Mouse (Mus musculus) right cerebral cortex, adult 18-20 months (tissue): ENCODE measurements at regions not wholly inside any gene's neighbourhood (a gene's known extent, or its start where the extent isn't known, plus 50 kb on each side); places are given as distances from the start of the nearest gene placed in this dataset.
"Not testable (repeated sequence)": the region's sequence is repeated elsewhere in the genome, so short reads cannot be mapped to it uniquely, and the experiment has no call there.

Experiments
- DNase-seq: peaks from one replicate; pipeline ENCODE4 v3.0.0; 2022; ENCODE audit warnings: mixed read lengths

DNA sequence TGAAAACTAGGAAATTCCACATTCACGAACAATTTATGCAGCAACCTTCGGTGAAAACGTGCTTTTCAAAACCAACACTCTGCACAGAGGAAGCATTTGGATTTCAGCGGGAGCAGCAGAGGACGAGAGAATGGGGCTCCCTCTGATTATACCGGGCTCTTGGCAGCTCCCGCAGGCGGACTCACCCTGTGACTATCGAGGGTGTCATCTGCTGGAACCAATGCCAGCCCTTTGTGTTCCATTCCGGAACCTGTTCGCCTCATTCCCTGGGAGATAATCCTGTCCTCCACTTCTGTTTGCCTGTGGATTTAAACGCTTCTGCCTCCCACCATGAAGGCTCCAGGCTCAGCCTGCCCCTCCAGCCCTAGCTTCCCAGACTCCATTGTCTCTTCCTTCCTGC lies 77.1 kb downstream of the Utp18 start:
- no peak for DNase-seq

DNA sequence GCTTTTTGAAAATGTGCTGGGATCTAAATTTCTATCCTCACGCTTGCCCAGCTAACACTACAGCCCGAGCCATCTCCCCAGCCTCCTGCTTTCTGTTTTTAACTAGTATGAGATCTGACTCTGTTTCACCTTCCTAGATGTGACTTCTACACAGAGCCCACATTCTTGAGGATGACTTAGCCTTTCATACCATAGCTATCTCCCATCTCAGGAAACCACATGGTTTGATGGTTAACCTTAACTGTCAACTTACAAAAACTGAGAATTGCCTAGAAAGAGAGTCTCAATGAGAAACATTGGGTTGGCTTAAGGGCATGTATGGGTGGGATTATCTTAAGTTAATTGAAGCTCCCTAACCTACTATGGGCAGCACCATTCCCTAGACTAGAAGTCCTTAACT lies 78.4 kb downstream of the Utp18 start:
- no peak for DNase-seq

DNA sequence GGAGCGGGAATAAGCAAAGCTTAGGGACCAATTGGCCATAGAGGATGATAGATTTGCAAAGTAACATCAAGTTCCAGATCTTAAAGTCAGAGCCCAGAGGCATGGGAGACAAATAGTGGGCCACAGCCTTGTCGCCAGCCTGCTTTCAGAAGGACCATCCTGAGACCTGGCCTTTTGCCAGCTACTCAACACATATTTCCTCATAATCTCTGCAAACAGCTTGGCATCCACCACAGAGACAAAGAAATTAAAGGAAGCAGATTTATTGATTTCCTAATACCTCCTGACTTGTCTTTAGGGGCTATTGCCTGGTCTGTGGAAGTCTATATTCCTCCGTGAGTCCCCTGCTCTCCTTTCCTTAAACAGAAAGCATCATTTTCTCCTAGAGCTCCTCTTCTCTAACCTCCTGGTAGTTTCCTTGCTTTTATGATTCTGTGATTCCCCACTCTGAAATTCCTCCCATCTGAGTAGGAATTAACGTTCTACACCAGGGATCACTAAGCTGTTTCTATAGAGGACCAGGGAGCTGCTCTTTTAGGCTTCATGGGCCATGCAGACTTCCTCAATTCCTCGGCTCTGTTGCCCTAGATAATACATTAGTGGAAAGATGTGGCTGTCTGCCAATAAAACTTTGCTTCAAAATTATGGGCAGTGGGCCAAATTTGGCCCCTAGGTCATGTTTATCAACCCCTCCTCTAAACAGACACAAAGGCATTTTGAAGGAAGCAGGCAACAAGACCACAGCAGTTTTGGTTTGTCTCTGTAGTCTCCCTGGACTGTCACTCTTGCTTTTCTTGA lies 114.2 kb downstream of the Utp18 start:
- no peak for DNase-seq

DNA sequence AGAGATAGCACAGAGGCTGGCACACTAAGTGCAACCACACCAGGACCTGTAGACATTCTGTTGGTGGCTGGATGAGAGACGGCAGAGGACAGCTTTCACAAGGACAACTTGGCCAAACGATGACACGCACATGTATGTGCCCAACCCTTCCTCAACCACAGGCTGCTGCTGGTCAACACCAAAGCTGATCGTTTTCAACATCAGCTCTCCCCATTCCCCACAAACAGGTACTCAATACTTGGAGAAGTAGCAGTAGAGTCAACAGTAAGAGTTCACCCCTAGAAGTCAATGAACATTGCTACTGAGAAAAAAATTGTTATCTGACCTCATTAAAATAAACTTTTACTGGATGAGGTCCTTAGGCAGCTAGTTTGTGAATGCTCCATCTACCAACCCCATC lies 119.6 kb downstream of the Utp18 start:
- DNase-seq: no peak

DNA sequence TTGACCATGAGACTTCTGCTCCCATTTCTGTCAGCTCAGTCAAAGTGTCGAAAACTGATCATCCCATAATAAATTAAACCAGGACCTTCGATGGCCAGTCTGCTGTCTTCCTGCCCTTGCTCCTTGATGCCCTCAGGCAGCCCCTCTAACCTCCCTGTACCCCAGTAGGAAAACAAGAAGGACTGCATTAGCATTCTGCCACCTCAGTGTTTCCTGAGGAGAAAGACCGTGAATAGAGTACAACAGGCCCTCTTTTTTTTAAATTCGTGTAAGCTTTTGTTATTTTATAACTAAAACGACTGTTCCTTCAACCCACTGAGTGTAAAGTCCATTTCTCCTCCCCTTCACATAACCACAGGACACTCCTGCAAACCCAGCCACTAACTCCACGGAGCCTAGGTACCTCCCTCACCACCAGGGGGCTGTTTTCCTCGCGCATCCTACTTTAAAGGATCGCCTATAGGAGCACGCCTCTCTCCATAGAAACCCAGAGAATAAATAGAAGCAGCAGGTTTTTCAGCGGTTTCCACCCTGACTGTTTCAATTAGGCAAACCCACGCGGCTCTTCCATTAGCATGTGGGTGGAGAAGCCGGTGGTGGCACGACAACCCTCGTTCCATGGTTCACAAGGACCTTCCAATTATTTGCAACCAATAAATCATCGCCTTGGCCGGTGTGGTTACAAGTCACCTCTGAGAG lies 122.6 kb downstream of the Utp18 start:
- peak; percentile 71 for DNase-seq

DNA sequence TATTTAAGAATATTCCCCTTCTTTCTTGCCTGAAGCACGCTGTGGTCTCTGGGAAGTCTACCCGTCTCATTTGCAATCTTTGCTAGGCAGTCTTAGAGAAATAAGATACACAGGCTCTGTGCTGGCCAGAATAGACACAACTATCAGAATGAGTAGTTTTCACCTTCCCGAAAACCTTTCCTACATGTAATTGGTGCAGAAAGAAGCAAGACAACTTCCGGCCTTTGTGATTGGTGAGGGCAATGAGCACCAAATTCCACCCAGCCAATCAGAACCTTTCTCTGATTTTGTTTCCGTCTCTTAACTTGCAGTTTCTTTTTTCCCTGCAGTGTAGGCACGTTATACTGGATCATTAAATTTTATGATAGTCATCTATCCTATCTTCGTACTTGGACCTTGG lies 127.7 kb downstream of the Utp18 start:
- DNase-seq: no peak

DNA sequence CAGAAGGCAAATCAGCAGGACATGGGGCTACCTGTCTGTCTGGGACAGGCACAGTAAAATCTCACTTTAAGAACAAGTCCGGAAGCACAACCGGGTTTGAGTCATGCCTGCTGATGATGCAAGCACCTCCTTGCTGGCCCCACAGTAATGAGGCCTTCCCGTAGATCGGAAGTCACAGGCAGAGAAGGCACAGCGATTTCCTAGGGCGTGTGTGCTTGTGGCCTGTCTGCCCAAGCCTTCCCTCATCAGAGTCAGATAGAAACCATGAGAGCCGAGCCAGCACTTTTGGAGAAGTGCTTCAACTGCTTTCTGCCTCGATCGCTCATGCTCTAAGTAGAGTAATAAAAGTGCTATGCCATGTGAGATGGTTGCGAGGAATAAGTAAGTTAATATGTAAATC lies 148.9 kb downstream of the Utp18 start:
- DNase-seq: no peak

DNA sequence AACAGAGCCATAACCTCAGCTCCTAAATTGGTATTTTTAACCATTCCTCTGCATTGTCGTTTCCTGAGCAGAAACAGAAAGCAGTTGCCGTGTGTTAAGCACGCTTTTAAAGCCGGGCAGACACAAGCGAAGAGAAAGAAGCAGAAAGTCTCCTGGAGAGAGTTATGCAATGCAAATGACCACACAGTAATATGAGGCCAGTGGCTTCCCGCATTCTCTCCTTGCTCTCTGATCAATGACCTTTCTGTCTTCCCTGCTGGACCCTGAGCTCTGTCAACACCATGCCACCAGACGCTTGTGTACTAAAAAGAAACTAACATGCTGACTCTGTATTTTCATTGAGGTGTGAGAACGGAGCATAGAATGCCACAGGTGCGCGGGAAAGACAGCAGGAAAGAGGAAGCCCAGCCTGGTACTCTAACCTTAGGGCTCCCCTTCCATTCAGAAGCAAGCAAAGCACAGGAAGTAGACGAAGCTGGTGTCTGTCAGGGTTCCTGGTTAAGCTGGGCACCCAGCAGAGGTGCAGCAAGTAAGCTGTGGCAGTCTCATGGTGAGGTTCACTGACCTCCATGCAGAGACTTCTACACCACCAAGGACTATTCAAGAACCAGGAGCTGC lies 151.9 kb downstream of the Utp18 start:
- DNase-seq: no peak

DNA sequence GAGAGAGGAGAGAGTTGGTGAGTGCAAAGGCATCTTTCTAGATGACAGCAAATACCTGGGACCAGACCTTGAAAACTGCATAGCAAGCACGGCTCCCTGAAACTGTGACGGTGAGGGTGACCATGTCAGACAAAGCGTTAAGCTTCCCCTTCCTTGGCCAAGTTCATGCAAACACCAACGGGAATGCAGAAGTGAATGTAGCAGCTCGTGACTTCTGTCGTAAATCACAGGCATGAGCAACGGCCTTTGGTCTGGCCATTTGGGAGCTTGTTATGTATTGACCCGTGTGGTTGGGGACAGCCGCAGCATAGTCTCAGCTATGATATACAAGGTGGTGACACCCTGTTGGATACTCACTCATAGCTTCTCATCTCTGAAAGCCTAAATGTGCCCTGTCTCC lies 156.4 kb downstream of the Utp18 start:
- no peak for DNase-seq

DNA sequence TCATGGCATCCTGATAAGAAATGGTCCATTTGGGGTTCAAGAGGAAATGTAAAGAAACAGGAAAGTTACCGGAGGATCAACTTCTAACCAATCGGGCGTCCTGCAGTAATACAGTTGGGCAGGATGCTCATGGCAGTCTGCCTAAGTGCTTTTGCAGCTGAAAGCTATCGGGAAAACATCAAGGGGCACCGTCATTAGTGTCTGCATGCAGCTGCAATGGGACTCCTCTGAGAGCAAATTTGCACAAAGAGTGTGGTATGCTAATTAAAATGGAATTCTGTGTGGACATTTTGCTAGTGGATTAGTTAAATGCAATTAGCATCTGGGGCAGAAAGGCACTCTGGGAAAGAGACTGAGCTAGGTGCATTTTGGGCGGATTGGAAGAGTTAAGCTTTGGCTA lies 160.3 kb downstream of the Utp18 start:
- no peak for DNase-seq

DNA sequence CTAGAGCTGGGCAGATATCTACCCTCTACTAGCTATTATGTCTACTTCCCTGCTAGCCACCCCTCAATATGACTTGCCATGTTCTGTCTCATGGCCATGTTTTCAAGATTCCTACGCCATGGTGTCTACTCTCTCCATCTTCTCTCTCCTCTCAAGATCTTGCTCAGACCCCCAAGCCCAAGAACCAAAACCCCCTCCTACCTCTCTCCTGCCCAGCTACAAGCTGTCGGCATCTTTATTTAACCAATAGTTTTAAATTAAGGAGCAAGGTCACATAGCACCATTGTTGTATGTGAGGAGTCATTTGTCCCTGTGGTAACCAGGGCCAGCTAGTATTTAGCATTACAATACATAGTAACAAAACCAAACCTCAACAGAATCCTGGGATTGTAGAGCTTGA lies 166.4 kb downstream of the Utp18 start:
- DNase-seq: no peak

DNA sequence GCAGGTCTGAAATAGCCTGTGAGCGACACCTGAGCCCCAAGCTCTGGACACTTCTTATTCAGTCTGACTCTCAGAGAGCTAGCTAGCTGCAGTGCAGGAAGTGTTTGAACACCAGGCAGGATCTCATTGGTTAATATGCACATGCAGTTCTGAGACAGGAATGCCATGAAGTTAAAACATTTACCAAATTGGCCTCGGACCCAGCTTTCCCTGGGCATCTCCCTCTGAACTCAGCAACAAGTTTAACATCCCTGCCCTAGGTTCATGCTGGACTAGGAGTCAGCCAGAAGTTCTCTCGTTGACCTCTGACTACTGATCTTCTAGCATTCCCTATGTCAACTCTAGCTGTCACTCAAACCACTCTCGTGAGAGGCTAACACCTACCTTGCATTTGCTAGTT lies 175.9 kb downstream of the Utp18 start:
- DNase-seq: no peak

DNA sequence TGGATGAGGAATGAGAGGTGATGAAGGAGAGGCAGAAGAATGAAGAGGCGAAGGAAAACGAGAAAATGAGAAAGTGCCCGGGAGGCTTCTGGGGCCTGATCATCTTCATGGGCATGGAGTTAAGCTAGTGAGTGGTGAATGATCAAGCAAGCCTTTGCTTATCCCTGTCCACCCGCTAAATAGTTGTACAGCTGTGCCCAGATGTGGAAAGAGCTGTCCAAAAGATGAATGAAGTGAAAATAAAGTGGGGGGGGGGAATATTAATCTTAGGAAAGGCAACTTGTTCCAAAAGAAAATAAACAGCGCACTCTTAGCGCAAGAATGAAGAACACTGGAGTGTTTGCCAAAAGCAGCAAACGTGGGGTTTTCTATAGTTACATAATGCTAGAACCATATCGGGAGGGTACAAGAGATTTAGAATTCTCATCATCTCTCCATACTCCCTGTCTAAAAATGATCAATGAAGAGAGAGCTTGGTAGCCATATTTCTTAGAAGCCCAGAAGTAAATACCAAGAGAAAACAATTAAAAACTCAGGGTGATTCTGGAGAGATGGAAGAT lies 188.5 kb downstream of the Utp18 start:
- no peak for DNase-seq

DNA sequence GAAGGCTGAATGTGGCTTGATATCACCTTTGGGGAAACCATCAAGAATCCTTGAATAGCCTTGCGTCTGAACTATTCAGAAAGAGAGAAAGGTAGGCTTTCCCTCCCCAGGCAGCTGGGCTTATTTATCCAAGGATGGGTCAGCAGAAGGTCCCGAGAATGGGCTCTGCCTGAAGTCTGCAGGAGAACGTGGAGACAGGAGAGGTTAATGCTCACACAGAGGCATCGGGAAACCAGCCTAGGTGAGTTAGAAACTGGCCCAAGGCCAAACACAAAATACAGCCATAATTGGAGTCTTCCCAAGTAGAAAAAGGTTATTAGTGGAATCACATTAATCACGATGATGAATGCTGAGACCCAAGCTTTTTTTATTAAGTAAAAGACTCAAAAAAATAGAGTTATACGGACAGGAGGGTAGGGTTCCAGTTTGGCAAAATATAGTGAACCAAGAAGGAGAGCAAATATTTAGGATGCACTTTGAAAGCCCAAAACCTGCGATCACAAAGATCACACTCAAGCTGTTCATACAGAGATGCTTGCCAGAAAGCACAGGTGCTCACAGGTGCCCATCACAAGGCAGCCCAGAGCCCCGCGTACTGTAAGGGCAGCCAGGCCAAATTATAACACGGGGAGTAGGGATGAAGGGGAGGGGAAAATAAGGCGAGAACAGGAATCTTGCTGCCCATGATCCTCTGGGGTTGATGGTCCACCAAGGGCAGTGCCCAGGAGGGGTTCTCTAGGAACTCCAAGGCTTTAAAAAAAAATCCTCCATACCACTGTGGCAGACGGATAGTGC lies 189.3 kb downstream of the Utp18 start:
- no peak for DNase-seq

DNA sequence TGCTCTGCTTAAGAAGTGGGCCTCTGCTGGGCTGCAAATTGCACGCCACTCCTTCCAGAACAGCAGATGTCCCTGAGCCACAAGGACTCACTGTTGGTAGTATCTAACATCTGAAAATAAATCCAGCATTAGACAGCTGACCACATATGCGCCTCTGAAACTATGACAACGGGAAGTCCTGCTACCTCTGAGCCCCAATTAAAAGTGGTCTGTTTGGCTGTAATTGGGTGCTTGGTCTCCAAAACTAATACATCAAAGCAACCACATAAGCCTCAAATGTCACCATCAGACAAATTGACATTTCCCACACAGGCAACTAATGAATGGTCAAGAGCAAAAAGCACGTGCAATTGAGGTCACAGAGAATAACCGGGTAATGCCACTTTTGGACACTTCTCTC lies 201.9 kb downstream of the Utp18 start:
- DNase-seq: no peak

DNA sequence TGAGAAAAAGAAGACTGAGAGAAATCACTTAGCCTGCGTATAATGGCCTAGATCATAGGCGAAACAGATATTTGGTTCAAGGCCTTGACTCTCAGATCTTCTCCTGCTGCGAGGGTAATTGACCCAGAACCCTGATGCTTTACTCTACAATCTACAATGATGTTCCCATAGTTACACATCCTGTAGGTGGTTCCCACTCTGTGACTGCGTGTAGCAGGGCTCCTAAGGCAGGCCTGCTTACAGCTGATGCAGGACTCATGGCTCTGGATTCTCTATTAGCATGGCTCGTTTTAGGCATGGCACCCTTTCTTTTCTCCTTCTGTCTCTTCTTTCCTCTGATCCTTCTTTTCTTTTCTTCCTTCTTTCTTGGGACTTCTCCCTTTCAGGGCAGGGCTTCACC lies 209.3 kb downstream of the Utp18 start:
- DNase-seq: no peak

DNA sequence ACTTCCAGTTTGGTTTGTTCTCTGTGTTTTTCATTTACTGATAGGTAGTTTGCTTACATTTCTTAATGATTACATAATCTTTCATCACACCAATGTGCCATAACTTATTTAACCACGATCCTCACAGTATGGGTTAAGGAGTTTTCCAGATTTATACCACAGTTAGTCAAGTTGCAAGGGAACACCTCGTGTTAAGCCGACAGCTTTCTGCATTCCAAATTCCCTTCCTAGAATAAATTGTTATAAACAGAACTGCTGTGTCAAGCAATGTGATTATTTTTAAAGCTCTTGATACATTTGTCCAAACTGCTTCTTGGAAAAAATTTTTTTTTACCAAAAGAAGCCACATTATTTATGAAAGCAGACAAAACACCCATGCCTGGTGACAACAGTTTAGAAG lies 213.5 kb downstream of the Utp18 start:
- peak; percentile 19 for DNase-seq

DNA sequence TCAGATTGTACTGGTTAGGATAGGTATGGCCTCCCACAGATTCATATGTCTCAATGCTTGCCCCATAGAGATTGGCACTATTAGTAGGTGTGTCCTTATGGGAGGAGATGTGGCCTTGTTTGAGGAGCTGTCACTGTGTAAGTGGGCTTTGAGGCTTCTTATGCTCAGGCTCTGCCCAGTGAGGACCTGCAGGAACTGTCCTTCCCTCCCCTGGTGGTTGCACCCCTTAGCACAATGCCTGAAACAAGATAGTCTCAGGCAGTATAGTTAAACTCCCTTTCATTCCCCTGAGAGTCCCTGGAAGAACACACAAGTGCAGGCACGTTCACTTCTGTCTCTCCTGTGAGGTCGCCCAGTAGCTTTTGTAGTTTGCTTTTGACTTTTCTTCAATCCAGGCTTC lies 223.9 kb downstream of the Utp18 start:
- no peak for DNase-seq

DNA sequence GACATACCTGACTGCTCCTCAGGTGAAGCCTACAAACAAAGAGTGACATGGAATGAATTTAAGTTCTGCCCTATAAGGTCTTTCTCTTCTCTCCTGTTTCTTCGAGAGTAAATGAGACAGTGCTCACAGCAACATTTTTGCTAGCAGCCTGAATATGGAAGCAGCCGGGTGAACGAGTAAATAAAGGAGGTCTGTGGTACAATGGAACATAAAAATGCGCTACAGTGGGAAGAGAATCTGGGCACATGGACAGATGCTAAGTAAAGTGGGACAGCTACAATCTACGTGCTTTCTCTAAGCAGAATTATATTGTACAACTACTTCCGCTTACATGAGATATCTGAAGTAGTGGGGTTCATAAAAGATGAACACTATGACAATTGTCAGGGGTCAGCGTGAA lies 225.2 kb downstream of the Utp18 start:
- DNase-seq: no peak

DNA sequence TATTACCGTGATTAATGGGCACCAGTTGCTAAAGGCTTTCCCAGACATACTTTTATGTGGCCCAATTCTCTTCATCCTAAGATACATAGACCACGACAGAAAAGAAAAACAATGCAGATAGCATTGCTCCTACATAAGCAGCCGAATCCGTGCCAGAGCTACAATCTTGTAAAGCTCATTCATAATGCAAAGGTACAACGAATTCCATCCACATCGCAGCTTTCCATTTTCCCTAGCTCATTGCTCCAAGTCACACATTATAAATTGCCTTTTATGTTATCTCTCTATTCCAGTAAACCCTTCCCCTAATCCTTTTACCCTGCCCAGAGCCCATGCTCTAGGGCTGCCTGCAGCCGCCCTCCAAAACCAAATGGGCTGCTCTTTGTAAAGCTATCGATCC lies 226.8 kb downstream of the Utp18 start:
- no peak for DNase-seq

DNA sequence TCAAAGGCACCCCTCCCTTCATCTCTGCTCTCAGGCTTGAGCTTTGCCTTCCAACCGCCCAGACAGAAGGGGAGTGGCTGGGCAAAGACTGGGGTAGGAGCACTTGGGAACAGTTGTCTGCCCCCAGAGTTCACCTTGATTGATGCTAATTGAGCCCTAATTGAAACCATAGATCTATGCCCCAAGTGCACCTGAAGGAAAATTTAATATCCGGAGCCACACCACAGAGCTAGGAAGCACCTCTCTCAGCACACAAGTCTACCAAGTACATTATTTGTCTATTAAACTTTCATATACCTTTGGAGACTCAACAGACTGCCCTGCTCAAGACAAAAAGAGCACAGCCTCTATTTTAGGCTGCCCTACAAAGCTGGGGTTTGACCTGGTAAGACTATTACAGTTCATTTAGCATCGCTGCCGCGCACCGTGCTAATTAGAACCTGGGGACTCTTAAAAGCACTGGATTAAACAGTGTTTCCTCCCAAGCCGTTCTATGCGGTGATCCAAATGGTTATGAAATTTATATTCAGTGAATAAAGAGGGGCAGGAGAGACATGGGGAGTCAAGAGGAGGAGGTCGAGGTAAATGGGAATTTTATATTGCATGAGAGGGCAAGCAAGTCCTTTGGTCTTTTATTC lies 229.8 kb downstream of the Utp18 start:
- no peak for DNase-seq

DNA sequence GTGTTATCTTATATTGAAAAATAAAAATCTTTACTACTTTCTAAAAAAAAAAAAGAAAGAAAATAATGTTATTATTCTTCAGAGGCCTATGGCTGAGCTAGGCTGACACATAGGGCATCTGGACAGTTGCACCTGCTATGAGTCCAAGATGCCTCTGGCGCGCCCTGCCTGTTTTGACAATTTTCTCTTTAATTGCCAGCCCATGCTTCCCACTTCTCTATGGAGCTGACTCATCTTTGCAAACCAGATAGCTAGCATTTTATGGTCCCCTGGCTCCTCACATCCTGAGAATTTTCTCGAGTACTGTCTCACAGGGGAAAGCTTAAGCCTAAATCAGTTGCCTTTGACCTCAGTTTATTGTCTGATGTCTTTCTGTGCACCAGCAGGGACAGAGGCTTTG lies 232.2 kb downstream of the Utp18 start:
- DNase-seq: no peak

DNA sequence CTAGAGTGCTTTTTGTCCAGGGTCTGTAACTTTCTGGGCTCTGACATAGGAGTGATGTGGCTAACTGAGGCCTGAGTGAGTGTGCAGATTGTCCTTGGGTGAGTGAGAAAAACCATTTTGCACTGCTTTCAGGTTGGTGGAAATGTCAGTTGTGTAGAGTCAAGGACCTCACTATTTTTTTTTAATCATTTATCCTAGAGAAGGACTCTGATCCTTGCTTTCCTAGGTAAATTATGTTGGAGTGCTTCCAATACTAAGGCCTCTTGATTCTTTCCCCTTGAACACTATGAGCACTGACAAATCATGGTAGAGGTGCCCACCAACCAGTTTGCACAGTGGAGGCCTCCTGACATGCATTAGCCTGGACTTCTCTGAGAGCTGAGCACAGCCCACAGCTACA lies 233.6 kb downstream of the Utp18 start:
- DNase-seq: not testable (repeated sequence)
